4 mouse cellular contexts compared by ENCODE assay signal in the genomic region with DNA sequence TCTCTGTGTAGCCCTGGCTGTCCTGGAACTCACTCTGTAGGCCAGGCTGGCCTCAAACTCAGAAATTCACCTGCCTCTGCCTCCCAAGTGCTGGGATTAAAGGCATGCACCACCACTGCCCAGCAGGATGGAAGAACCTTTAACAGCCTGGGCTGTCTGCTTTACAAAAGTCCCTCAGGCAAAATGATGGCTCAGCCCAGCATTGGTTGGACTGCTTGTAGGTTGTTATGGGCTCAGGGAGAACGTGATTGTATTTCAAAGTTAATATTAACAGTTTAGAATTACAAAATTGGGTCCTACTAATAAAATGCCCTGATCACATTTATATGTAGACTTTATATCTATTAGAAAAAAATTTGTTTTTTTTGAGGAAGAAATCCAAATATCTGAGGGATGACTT. TPM values are rescaled to one million over a fixed set of nuclear protein-coding genes. Genes with fewer than 3 reads are reported as not detected.
"Had no signal": no experiment of that assay in that cellular context is flagged by ENCODE, and none has a peak within 500 bp of the region (broad histone marks: within the 10 kb centered on the region; RNA-seq: fewer than 3 reads in every experiment).

No protein-coding gene starts in this region.

RNA-seq across cellular contexts. Expression of a gene that starts 59.7 kb away (rescaled TPM):
- total RNA-seq: common myeloid progenitor, adult 5-6 weeks; gastrocnemius, postnatal 36 days; granulocyte monocyte progenitor cell, adult 5-6 weeks had no signal
- polyA plus RNA-seq: erythroblast, embryonic 14.5 days had no signal
